Mouse (Mus musculus): ENCODE measurements around the gene Gm4869. TPM values are rescaled to one million over a fixed set of nuclear protein-coding genes. Genes with fewer than 3 reads are reported as not detected.
A peak's percentile ranks its signal among the peaks of the same experiment; 100 is the strongest.
"Not testable (repeated sequence)": the region's sequence is repeated elsewhere in the genome, so short reads cannot be mapped to it uniquely, and the experiment has no call there.

The Gm4869 gene
- polyA plus RNA-seq, 1 experiment, result 0.05 TPM

DNA sequence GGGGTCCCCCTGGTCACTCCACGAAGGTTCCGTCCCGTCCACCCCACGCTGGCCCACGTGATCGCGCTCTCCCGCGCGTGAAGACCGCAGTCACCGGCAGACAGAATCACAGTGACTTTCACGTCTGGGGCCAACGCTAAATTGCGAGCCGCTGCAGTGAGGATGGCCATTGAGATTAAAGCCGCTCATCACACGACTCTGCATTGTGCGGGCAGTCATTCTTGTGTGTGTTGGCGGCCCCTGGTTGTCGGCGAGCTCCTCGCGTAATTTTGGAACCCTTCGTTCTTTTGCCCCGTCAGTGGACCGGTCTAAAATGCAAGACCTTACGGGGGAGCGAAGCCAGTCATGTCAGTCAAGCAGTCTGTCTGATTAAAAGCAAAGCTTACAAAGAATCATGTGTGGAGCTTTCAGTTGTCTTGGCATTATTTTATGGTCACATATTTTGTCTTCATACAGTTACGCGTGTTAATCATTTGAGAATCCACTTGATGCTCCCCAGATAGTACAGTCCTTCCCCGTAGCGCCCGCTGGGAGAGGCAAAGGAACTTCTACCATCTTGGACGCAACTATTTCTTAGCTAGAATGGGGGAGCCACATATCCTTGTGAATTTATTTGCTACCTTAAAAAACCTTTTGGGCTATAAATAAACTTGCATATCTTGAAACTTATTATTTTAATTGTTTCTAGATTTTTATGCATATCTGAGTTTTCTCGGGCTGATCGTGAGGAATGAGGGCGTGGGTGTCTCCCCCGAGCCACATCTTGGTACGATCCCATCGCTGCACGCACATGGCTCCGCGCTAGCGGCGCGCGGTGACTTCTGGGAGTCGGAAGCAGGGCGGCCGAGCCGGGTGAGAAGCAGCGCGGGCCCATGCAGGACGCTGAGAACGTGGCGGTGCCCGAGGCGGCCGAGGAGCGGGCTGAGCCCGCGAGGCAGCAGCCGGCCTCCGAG lies 26.7 kb upstream of the Gm4869 start, which contains the start of gene Eif3b:
Gene Eif3b (plus strand): TSS at position 840 of the 953 bp plus-strand sequence.
- peak within 1 kb of the TSS; percentile 90 for H3K4me3 ChIP-seq (replicated peaks; ENCODE audit: extremely low read depth, low read depth, low read length)
- DNase-seq, result peak; percentile 90
- peaks cover 7% of the 10 kb centered on the region; the same call in 1 of the 2 replicates for H3K4me1 ChIP-seq (ENCODE audit: control insufficient read depth, insufficient read depth, low read length)
- TF ChIP-seq CTCF (IDR thresholded peaks at IDR 0.05; ENCODE audit: insufficient read depth, low read length) (no peak), POLR2A (IDR thresholded peaks at IDR 0.05; ENCODE audit: borderline replicate concordance, extremely low read depth, low read depth, low read length) (peak; percentile 82)
- WGBS, result under 1% methylated on average over 65 of the region's 65 CpGs

DNA sequence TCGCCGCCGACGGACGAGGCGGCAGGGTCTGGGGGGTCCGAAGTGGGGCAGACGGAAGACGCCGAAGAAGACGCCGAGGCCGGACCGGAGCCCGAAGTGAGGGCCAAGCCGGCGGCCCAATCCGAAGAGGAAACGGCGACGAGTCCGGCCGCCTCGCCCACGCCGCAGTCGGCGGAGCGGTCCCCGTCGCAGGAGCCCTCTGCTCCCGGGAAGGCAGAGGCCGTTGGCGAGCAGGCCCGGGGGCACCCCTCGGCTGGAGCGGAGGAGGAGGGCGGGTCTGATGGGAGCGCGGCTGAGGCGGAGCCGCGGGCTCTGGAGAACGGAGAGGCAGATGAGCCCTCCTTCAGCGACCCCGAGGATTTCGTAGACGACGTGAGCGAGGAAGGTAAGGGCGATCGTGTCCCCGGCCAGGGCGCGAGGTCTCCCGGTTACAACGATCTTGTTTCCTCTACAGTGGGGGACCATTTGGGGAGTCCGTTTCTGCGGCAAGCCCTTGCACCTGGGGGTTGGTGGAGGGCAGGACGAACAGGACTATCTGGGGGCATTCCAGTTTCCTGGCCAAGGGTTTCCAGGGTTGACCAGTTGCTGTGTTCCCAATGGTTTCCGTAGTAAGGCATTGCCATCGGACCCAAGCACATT lies 25.9 kb upstream of the Gm4869 start:
- peak; percentile 15 for DNase-seq
- H3K4me1 ChIP-seq (ENCODE audit: control insufficient read depth, insufficient read depth, low read length), result peaks cover 7% of the 10 kb centered on the region; the same call in 1 of the 2 replicates
- WGBS, result under 1% methylated on average over 62 of the region's 62 CpGs
- TF ChIP-seq POLR2A (IDR thresholded peaks at IDR 0.05; ENCODE audit: borderline replicate concordance, extremely low read depth, low read depth, low read length) (no peak), CTCF (IDR thresholded peaks at IDR 0.05; ENCODE audit: insufficient read depth, low read length) (no peak)
- peak overlapping the region; percentile 90 for H3K4me3 ChIP-seq (replicated peaks; ENCODE audit: extremely low read depth, low read depth, low read length)

DNA sequence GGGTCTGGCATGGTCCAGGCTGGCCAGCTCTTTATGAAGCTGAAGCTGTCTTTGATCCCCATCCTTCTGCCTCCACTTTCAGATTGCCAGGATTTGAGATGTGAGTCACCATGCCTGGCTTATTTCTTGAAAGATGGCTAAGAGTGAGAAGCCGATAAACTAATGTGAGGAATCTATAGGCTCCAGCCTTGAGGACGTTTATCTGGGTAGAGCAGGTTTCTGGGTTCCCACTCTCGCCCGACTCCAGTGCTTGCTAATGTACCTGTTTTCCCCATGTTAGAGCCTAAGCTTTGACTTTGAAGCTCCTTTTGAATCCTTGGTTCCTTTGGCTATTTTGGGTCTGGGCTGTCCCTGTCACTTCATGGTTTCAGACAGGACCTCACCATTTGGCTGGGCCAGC lies 24.8 kb upstream of the Gm4869 start:
- TF ChIP-seq POLR2A (IDR thresholded peaks at IDR 0.05; ENCODE audit: borderline replicate concordance, extremely low read depth, low read depth, low read length), result no peak
- TF ChIP-seq CTCF (IDR thresholded peaks at IDR 0.05; ENCODE audit: insufficient read depth, low read length), result no peak
- Histone ChIP-seq H3K4me3 (replicated peaks; ENCODE audit: extremely low read depth, low read depth, low read length) (no peak overlapping the region), H3K4me1 (ENCODE audit: control insufficient read depth, insufficient read depth, low read length) (peaks cover 7% of the 10 kb centered on the region; the same call in 1 of the 2 replicates)
- 46% methylated on average over 4 of the region's 4 CpGs for WGBS
- no peak for DNase-seq

DNA sequence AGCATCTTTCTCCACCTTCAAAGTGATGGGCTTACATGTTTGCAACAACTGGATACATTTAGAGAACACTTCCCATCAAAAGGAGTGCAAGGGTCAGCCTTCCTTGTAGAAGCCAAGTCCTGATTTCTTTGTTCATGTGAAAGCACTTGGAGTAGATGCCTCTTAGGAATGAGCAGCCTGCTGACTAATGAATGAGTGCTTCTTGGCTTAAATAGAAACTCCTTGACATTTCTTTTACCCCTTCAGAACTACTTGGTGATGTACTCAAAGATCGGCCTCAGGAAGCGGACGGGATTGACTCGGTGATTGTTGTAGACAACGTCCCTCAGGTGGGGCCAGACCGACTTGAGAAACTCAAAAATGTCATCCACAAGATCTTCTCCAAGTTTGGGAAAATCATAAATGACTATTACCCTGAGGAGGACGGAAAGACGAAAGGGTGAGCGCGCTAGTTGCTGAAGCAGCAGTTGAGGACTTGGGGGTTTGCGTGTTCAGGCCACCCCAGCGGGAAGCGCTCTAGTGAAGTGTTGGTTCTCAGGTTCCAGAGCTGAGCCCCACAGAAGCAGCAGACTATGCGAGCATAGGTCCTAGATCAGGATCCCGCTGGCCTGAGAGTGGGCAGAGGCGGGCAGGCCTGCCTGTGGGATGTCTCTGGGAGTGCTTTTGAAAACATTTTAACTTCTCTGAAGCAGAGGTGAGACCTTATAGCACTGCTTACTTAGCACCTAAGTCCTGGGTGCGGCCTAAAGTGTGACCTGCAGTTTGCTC lies 20.2 kb upstream of the Gm4869 start:
- TF ChIP-seq CTCF (IDR thresholded peaks at IDR 0.05; ENCODE audit: insufficient read depth, low read length) (no peak), POLR2A (IDR thresholded peaks at IDR 0.05; ENCODE audit: borderline replicate concordance, extremely low read depth, low read depth, low read length) (no peak)
- H3K4me1 ChIP-seq (ENCODE audit: control insufficient read depth, insufficient read depth, low read length), result peaks cover 7% of the 10 kb centered on the region; the same call in 1 of the 2 replicates
- peak; percentile 45 for DNase-seq
- WGBS, result 74% methylated on average over 17 of the region's 17 CpGs
- no peak overlapping the region for H3K4me3 ChIP-seq (replicated peaks; ENCODE audit: extremely low read depth, low read depth, low read length)

DNA sequence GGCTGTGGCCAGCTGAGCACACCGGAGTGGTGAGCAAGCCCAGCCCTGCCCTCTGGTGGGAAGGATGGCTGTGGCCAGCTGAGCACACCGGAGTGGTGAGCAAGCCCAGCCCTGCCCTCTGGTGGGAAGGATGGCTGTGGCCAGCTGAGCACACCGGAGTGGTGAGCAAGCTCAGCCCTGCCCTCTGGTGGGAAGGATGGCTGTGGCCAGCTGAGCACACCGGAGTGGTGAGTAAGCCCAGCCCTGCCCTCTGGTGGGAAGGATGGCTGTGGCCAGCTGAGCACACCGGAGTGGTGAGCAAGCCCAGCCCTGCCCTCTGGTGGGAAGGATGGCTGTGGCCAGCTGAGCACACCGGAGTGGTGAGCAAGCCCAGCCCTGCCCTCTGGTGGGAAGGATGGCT lies 6.3 kb upstream of the Gm4869 start:
- DNase-seq; H3K4me1 ChIP-seq (ENCODE audit: control insufficient read depth, insufficient read depth, low read length); H3K4me3 ChIP-seq (replicated peaks; ENCODE audit: extremely low read depth, low read depth, low read length): not testable (repeated sequence)
- 25% methylated on average over 2 of the region's 6 CpGs for WGBS
- TF ChIP-seq CTCF (IDR thresholded peaks at IDR 0.05; ENCODE audit: insufficient read depth, low read length), result peak; percentile 41; the same call in 1 of the 2 replicates

DNA sequence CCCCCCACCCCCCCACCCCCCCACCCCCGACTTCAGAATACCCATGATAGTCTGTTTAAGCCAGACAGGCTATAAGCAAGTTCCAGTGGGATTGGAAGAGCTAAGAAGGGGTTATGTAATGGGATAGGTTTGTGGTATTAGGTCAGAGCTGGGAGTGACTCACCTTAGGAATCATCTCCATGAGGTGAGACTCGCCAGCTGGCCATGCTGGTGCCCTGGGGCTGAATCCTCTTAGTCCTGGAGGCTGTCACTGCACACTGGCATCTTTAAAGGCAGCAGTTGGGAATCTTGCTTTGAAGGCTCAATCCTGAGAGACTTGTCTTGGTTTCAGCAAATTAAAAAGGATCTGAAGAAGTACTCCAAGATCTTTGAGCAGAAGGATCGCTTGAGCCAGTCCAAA lies 4.0 kb upstream of the Gm4869 start:
- TF ChIP-seq CTCF (IDR thresholded peaks at IDR 0.05; ENCODE audit: insufficient read depth, low read length) (no peak), POLR2A (IDR thresholded peaks at IDR 0.05; ENCODE audit: borderline replicate concordance, extremely low read depth, low read depth, low read length) (no peak)
- WGBS, result 92% methylated on average over 3 of the region's 3 CpGs
- peaks cover 3% of the 10 kb centered on the region; the same call in 1 of the 2 replicates for H3K4me1 ChIP-seq (ENCODE audit: control insufficient read depth, insufficient read depth, low read length)
- no peak for DNase-seq
- no peak overlapping the region for H3K4me3 ChIP-seq (replicated peaks; ENCODE audit: extremely low read depth, low read depth, low read length)

DNA sequence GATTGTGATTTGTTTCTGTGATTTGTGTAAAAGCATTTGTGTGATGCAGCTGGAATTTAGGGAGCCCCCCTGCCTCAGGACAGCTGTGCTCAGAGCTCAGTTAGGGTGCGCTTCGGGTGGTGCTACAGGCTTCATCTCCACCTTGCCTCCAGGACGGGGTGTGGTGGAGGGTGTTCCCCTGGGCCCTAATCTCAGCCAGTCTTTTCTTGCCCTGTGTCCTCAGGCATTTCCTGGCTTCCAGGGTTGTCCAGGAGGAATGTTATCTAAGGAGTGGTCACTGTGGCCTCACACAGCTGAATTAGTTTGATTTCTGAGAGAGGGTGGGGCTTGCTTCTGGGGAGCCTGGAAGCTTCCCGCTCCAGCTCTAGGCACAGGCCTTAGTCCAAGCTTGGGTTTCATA lies 1.4 kb upstream of the Gm4869 start:
- no peak for DNase-seq
- no peak overlapping the region for H3K4me3 ChIP-seq (replicated peaks; ENCODE audit: extremely low read depth, low read depth, low read length)
- TF ChIP-seq CTCF (IDR thresholded peaks at IDR 0.05; ENCODE audit: insufficient read depth, low read length) (no peak), POLR2A (IDR thresholded peaks at IDR 0.05; ENCODE audit: borderline replicate concordance, extremely low read depth, low read depth, low read length) (no peak)
- H3K4me1 ChIP-seq (ENCODE audit: control insufficient read depth, insufficient read depth, low read length), result peaks cover 3% of the 10 kb centered on the region; the same call in 1 of the 2 replicates
- WGBS, result 54% methylated on average over 4 of the region's 4 CpGs

DNA sequence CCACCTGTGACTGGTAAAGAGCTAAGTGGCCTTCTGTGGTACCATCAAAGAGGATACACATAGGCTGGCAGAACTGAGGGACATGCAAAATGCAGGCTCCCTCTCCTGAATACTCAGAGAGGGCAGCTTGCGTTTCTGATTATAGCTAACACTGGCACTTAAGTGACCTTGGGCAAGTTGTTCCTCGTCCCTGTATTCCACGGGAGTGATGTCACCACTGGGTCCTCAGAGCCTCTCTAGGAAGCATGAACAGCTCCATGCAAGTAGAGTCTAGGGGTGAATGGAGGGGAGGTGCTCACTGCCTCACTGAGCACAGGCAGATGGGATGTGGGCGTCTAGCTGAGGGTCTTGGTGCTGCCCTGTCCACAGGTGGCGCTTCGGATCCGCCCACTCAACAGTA lies 609 bp downstream of the Gm4869 start:
- Histone ChIP-seq H3K4me1 (ENCODE audit: control insufficient read depth, insufficient read depth, low read length) (peaks cover 3% of the 10 kb centered on the region; the same call in 1 of the 2 replicates), H3K4me3 (replicated peaks; ENCODE audit: extremely low read depth, low read depth, low read length) (no peak overlapping the region)
- DNase-seq, result no peak
- TF ChIP-seq CTCF (IDR thresholded peaks at IDR 0.05; ENCODE audit: insufficient read depth, low read length) (no peak), POLR2A (IDR thresholded peaks at IDR 0.05; ENCODE audit: borderline replicate concordance, extremely low read depth, low read depth, low read length) (no peak)
- 63% methylated on average over 7 of the region's 7 CpGs for WGBS

DNA sequence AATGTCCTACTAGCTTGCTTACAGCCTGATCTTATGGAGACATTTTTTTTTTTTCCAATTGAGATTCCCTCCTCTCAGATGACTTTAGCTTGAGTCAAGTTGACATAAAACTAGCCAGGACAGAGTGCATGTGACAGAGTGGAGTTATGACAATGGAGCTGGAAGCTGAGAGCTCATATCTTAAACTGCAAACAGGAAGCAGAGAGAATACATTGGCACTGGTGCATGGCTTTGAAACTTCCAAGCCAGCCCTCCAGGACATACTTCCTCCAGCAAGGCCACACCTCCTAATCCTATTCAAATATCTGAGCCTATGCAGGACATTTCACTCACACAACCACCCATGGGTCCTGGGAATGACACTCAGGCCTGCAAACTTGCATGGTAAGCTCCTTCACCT lies 9.0 kb downstream of the Gm4869 start:
- no peak for DNase-seq
- TF ChIP-seq POLR2A (IDR thresholded peaks at IDR 0.05; ENCODE audit: borderline replicate concordance, extremely low read depth, low read depth, low read length), result no peak
- TF ChIP-seq CTCF (IDR thresholded peaks at IDR 0.05; ENCODE audit: insufficient read depth, low read length), result no peak
- H3K4me1 ChIP-seq (ENCODE audit: control insufficient read depth, insufficient read depth, low read length), result no peaks in the 10 kb centered on the region

More for the DNA sequence above, 9.0 kb downstream of the Gm4869 start:
- no peak overlapping the region for H3K4me3 ChIP-seq (replicated peaks; ENCODE audit: extremely low read depth, low read depth, low read length)
